Mouse (Mus musculus) adrenal gland, postnatal 36 days (tissue): ENCODE measurements around the gene Lpar5. TPM values are rescaled to one million over a fixed set of nuclear protein-coding genes. Genes with fewer than 3 reads are reported as not detected.
A peak's percentile ranks its signal among the peaks of the same experiment; 100 is the strongest.

Experiments
- DNase-seq, 2 experiments: peaks; one replicate each; pipeline ENCODE4 v3.0.0; 2021; ENCODE audit warnings: mixed read lengths in 1 of 2
- microRNA-seq: library from miRNA; unstranded; fragments of <30 nt; microRNA quantifications from one replicate; pipeline ENCODE4 v1.2.0, GENCODE M21; 2021
- total RNA-seq, 2 experiments: library from RNA; stranded (reverse); gene quantifications; 2 replicates each; pipeline ENCODE4 v1.2.3; 2021

Lpar5 gene
- total RNA-seq, 2 experiments from 2014 or later, result 0.40 to 0.60 TPM

- no peak for DNase-seq
These were observed 61.0 kb downstream of the Lpar5 start for GRCm38 (mm10) chr6:125128724-125129123.

- DNase-seq, result no peak
These were observed 62.1 kb downstream of the Lpar5 start for GRCm38 (mm10) chr6:125129710-125130402.

GRCm38 (mm10) chr6:125131302-125132156, 63.8 kb downstream of the Lpar5 start, which contains the start of gene Nop2:
Gene Nop2, plus strand, starts transcription at chr6:125131909.
- peak; percentile 90 to 93 for DNase-seq

Small RNA genes lying within 50 kb of the gene (microRNA-seq; reads per million reads assigned to microRNA genes)
- not detected for gene Mir7045

Other genes with a start within 250 kb of the Lpar5 start
- 100 to 1,000 TPM; 120 to 126 TPM for gene Usp5, start 238.4 kb upstream of the Lpar5 start, total RNA-seq
- gene Cdca3, start 238.4 kb upstream of the Lpar5 start, total RNA-seq, result 1 to 10 TPM; 5.9 to 9.2 TPM
- 1 to 10 TPM; 6.2 to 8.1 TPM for gene Gnb3, start 227.6 kb upstream of the Lpar5 start, total RNA-seq
- 10 to 100 TPM; 21.7 to 24.5 TPM for gene P3h3, start 210.2 kb upstream of the Lpar5 start, total RNA-seq
- gene Gpr162, start 203.9 kb upstream of the Lpar5 start, total RNA-seq, result 1 to 10 TPM in 1 of 2 experiments, under 1 TPM in 1; 0.89 to 1.2 TPM
- under 1 TPM; 0.30 to 0.50 TPM for gene Cd4, start 179.7 kb upstream of the Lpar5 start, total RNA-seq
- gene Lag3, start 156.2 kb upstream of the Lpar5 start, total RNA-seq, result 1 to 10 TPM; 1.0 to 1.3 TPM
- gene Ptms, start 147.8 kb upstream of the Lpar5 start, total RNA-seq, result 100 to 1,000 TPM; 753 to 830 TPM
- gene Mlf2, start 136.5 kb upstream of the Lpar5 start, total RNA-seq, result 100 to 1,000 TPM; 284 to 296 TPM
- gene Cops7a, start 102.4 kb upstream of the Lpar5 start, total RNA-seq, result 100 to 1,000 TPM; 121 to 176 TPM
- 1 to 10 TPM; 2.1 to 3.4 TPM for gene Pianp, start 71.2 kb upstream of the Lpar5 start, total RNA-seq
- gene Zfp384, start 58.8 kb upstream of the Lpar5 start, total RNA-seq, result 10 to 100 TPM; 41.3 to 53.8 TPM
- 10 to 100 TPM; 54.4 to 79.5 TPM for gene Ing4, start 28.2 kb upstream of the Lpar5 start, total RNA-seq
- 1 to 10 TPM; 6.9 to 7.1 TPM for gene Acrbp, start 18.2 kb upstream of the Lpar5 start, total RNA-seq
- gene Chd4, start 28.1 kb downstream of the Lpar5 start, total RNA-seq, result 100 to 1,000 TPM; 166 to 201 TPM
- gene Nop2, start 64.0 kb downstream of the Lpar5 start, total RNA-seq, result 10 to 100 TPM; 39.5 to 64.3 TPM
- 10 to 100 TPM; 18.4 to 21.8 TPM for gene Iffo1, start 77.3 kb downstream of the Lpar5 start, total RNA-seq
- 1,000 to 10,000 TPM; 2,066 to 3,178 TPM for gene Gapdh, start 98.5 kb downstream of the Lpar5 start, total RNA-seq
- gene Ncapd2, start 123.8 kb downstream of the Lpar5 start, total RNA-seq, result 10 to 100 TPM; 18.5 to 25.6 TPM
- 100 to 1,000 TPM; 176 to 205 TPM for gene Mrpl51, start 123.9 kb downstream of the Lpar5 start, total RNA-seq
- 10 to 100 TPM; 34.4 to 40.2 TPM for gene Vamp1, start 147.6 kb downstream of the Lpar5 start, total RNA-seq
- 10 to 100 TPM in 1 of 2 experiments, 1 to 10 TPM in 1; 9.3 to 11.5 TPM for gene Tapbpl, start 163.9 kb downstream of the Lpar5 start, total RNA-seq
- gene Cd27, start 169.1 kb downstream of the Lpar5 start, total RNA-seq, result under 1 TPM; 0.40 to 0.63 TPM
- not detected for gene Tuba3a, start 218.1 kb downstream of the Lpar5 start, total RNA-seq
- gene Ltbr, start 246.0 kb downstream of the Lpar5 start, total RNA-seq, result 10 to 100 TPM; 76.7 to 87.4 TPM